Mouse (Mus musculus): ENCODE data around the gene Olfm2.

DNA sequence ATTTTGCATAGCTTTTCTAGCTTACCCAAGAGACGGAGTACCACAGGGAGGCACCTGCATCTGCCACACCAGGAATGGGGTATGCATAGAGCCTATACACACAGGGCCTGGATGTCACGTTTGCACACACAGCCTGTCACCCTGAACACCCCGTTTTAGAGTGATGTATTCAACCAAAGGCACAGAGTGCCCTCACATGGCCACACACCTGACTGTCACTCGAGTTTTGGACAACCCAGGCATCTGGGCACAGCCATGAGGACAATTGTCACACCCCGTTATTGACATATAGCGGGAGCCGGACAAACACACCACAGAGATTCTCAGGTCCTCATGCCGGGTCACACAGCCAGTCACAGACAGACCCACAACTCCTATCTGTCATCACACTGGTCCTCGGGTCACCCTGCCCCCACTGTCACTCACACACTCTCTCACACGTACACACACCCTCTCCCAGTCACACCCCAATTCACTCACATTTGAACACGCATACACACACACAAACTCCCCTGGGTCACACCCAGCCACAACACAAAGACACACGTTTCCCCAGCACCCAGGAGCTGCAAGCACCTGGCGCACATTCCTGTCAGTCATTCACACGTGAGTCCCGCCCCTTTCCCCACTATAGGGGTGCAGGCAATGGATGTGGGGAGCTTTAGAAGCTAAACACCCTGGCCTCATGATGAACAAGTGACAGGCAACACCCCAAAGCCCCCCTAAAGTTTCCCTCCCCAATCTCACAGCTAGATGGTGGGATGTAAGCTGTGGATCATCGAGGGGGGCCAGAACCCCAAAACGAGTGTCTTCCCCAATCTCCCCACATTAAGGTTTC, 801 bp downstream of the Olfm2 start:
- no peak for TF ChIP-seq POLR2A (IDR thresholded peaks at IDR 0.05; ENCODE audit: insufficient read depth, low read length)
- no peak for TF ChIP-seq CTCF (IDR thresholded peaks at IDR 0.05; ENCODE audit: low read depth, low read length)
